Mouse (Mus musculus) CH12.LX (cell line): Measurements from ENCODE around the gene Cul5.

Experiments
- CTCF ChIP-seq, 2 experiments: IDR thresholded peaks in 1 of 2; conservative IDR thresholded peaks in 1 of 2; 2 replicates each; pipeline ENCODE4 v1.5.1; 2011 to 2012; ENCODE audit warnings: low read depth in 2 of 2, low read length in 2 of 2, improper control_type of control experiment in 1 of 2, inconsistent platforms in 1 of 2, mild to moderate bottlenecking in 1 of 2, moderate library complexity in 1 of 2
- E2F4 ChIP-seq: IDR thresholded peaks from 2 replicates; pipeline ENCODE4 v1.6.1; 2011; ENCODE audit warnings: low read depth, low read length, improper control_type of control experiment; ENCODE audit not compliant: insufficient replicate concordance
- ELF1 ChIP-seq: IDR thresholded peaks from 2 replicates; pipeline ENCODE4 v1.6.1; 2014; ENCODE audit warnings: low read depth, mild to moderate bottlenecking, inconsistent platforms, low read length, improper control_type of control experiment
- EP300 ChIP-seq: IDR thresholded peaks from 2 replicates; pipeline ENCODE4 v1.6.1; 2011; ENCODE audit warnings: low read length, improper control_type of control experiment
- KAT2A ChIP-seq: IDR thresholded peaks from 2 replicates; pipeline ENCODE4 v1.6.1; 2012; ENCODE audit warnings: low read length, improper control_type of control experiment, inconsistent platforms; ENCODE audit not compliant: insufficient replicate concordance
- MAFK ChIP-seq: IDR thresholded peaks from 2 replicates; pipeline ENCODE4 v1.6.1; 2011; ENCODE audit warnings: low read length, improper control_type of control experiment; ENCODE audit not compliant: insufficient replicate concordance
- MAX ChIP-seq: IDR thresholded peaks from 2 replicates; pipeline ENCODE4 v1.6.1; 2011; ENCODE audit warnings: low read length, improper control_type of control experiment
- MYC ChIP-seq: IDR thresholded peaks from 2 replicates; pipeline ENCODE4 v1.6.1; 2011; ENCODE audit warnings: low read depth, mild to moderate bottlenecking, improper control_type of control experiment, low read length
- POLR2A ChIP-seq: IDR thresholded peaks from 2 replicates; pipeline ENCODE4 v1.6.1; 2011; ENCODE audit warnings: low read depth, mild to moderate bottlenecking, improper control_type of control experiment, low read length
- POLR2AphosphoS2 ChIP-seq: IDR thresholded peaks from 2 replicates; pipeline ENCODE4 v1.6.1; 2011; ENCODE audit warnings: low read depth, low read length, improper control_type of control experiment
- TBP ChIP-seq: conservative IDR thresholded peaks from 2 replicates; pipeline ENCODE4 v1.6.1; 2011; ENCODE audit warnings: low read depth, low read length, improper control_type of control experiment
- TCF12 ChIP-seq: IDR thresholded peaks from 2 replicates; pipeline ENCODE4 v1.6.1; 2014; ENCODE audit warnings: low read depth, mild to moderate bottlenecking, inconsistent platforms, low read length, improper control_type of control experiment
- USF1 ChIP-seq: IDR thresholded peaks from 2 replicates; pipeline ENCODE4 v1.6.1; 2014; ENCODE audit warnings: low read depth, mild to moderate bottlenecking, inconsistent platforms, low read length, improper control_type of control experiment

DNA sequence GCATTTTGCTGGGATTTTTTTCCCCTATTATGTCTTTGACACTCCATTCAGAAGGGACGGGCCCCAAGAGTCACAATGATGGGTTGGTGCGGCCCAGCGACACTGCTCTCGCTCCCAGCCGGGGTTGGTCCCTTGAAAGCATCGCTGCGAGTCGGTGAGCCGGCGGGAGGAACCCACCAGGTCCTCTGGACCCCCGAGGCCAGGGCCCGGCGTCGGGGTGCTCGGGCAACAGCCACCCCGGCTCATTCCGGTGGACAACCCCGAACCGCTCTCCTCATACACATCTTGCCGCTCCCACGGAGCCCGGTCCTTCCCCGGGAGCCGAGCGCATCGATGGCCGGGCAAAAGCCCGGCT is 3.2 kb downstream of the Cul5 start:
- no peak for TF ChIP-seq EP300
- TF ChIP-seq KAT2A = no peak
- no peak for TF ChIP-seq CTCF (conservative IDR thresholded peaks at IDR 0.05 in 1 of 2, IDR thresholded peaks at IDR 0.05 in 1 of 2; ENCODE audit: low read depth in 2 of 2, low read length in 2 of 2)
- TF ChIP-seq MAFK = no peak
- no peak for TF ChIP-seq E2F4
- TF ChIP-seq MAX = no peak
- TF ChIP-seq POLR2A = no peak
- TF ChIP-seq TBP = no peak
- TF ChIP-seq USF1 = no peak
- no peak for TF ChIP-seq MYC
- TF ChIP-seq TCF12 = no peak
- TF ChIP-seq ELF1 = no peak
- TF ChIP-seq POLR2AphosphoS2 = no peak
